Mouse (Mus musculus) midbrain, embryonic 15.5 days (tissue): Measurements from ENCODE around the gene Dbn1. TPM values are rescaled to one million over a fixed set of nuclear protein-coding genes. Genes with fewer than 3 reads are reported as not detected.

Source experiments
- ATAC-seq: fragments of 200-750 bp; cut with Nextera tagmentation; replicated peaks from 2 replicates; pipeline ENCODE4 v1.8.0; 2017; ENCODE audit warnings: moderate TSS enrichment
- H3K27ac ChIP-seq: fragments of 300-500 bp; sonication (generic); 2 replicates; pipeline ENCODE4 v1.5.1; 2015; ENCODE audit warnings: mild to moderate bottlenecking, inconsistent platforms
- H3K27me3 ChIP-seq: fragments of 300-500 bp; sonication (generic); replicated peaks from 2 replicates; pipeline ENCODE4 v1.6.1; 2015; ENCODE audit warnings: inconsistent platforms
- H3K36me3 ChIP-seq: fragments of 300-500 bp; sonication (generic); replicated peaks from 2 replicates; pipeline ENCODE4 v1.6.1; 2015; ENCODE audit warnings: inconsistent platforms
- H3K4me1 ChIP-seq: fragments of 300-500 bp; sonication (generic); 2 replicates; pipeline ENCODE4 v1.6.1; 2015; ENCODE audit warnings: inconsistent platforms
- H3K4me2 ChIP-seq: fragments of 300-500 bp; sonication (generic); 2 replicates; pipeline ENCODE4 v1.6.1; 2015; ENCODE audit warnings: inconsistent platforms, mild to moderate bottlenecking, moderate library complexity
- H3K4me3 ChIP-seq: fragments of 300-500 bp; sonication (generic); 2 replicates; pipeline ENCODE4 v1.5.1; 2015; ENCODE audit warnings: mild to moderate bottlenecking, inconsistent platforms
- H3K9ac ChIP-seq: fragments of 300-500 bp; sonication (generic); 2 replicates; pipeline ENCODE4 v1.6.1; 2015; ENCODE audit warnings: mild to moderate bottlenecking, inconsistent platforms
- H3K9me3 ChIP-seq: fragments of 300-500 bp; sonication (generic); 2 replicates; pipeline ENCODE4 v1.6.1; 2016; ENCODE audit warnings: inconsistent platforms
- WGBS: fragments of 180-500 bp; shearing (Covaris S2); methylation state at CpG from one replicate; pipeline ENCODE4 v1.1.7; 2015; ENCODE audit warnings: mixed read lengths; 5-methylcytosine and 5-hydroxymethylcytosine counted together
- polyA plus RNA-seq: library from polyadenylated mRNA; unstranded; fragments of >200 nt; fragmentation: Nextera tagmentation; extraction: Ambion mirVana; gene quantifications from 2 replicates; pipeline ENCODE4 v1.2.1, GENCODE M21; 2015

Gene Dbn1
- polyA plus RNA-seq, 1 experiment from 2014 or later, result 645 TPM

DNA sequence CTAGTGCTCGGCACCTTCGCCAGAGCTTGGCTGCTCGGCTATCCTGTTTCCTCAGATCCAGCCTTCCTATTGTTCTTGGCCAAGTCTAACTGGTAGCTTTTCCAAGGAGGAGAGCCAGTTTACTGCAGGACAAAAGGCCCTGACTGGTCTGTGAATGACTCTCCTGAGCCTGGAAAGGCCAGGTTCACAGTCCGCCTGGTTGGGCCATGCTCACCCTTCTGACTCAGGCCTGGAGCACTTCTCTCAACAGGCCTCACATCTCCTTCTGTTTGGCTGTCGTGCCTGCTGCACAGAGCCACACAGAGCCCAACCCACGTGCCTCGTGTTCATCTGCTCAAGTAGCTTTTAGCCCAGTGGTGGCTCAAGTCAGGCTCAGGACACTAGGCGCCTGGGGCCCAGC is 34.8 kb upstream of the Dbn1 start:
- Histone ChIP-seq H3K4me3 (no peak overlapping the region), H3K4me2 (no peak overlapping the region), H3K36me3 (no peaks in the 10 kb centered on the region), H3K27me3 (no peaks in the 10 kb centered on the region), H3K9me3 (no peaks in the 10 kb centered on the region), H3K27ac (no peak overlapping the region), H3K4me1 (no peaks in the 10 kb centered on the region), H3K9ac (no peak overlapping the region)
- no peak for ATAC-seq
- WGBS, result 58% methylated on average over 8 of the region's 8 CpGs

DNA sequence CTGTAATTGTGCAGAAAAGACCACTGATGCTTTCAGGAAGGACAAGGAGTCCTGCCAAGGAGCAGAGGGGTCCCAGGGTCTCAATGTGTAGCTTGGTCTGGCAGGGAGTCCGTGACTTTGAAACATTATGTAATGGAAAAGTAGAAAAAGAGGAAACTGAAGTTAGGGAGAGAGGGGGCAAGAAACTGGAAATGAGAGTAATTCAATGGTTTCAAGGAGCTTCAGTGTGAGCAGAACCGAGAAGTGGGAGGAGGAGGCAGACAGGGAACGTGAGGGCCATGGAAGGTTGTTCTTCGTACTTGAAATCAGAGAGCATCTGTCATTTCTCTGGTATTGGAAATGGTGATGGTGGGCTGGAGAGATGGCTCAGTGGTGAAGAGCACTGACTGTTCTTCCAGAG is 31.7 kb upstream of the Dbn1 start:
- Histone ChIP-seq H3K36me3 (no peaks in the 10 kb centered on the region), H3K4me1 (no peaks in the 10 kb centered on the region), H3K9me3 (no peaks in the 10 kb centered on the region), H3K27ac (no peak overlapping the region), H3K27me3 (no peaks in the 10 kb centered on the region), H3K4me2 (no peak overlapping the region), H3K4me3 (no peak overlapping the region), H3K9ac (no peak overlapping the region)
- WGBS, result 80% methylated on average over 4 of the region's 4 CpGs
- ATAC-seq, result no peak

DNA sequence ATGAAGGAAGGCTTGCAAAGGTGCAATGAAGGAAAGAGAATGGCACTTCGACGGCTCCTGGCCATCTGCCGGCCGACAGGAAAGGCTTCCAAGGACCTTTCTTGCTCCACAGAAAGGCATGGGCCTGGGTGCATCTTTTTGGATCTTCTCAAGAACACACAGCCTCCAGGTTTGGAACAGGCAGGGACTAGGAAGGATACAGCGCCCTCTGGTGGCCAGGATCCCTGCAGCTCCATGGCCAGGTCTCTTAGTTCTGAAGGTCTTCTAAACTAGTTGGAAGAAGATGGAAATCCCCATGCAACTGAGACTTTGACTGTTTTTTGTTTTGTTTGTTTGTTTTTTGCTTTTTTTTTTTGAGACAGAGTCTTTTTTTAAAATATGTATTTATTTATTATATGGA is 29.0 kb upstream of the Dbn1 start:
- Histone ChIP-seq H3K36me3 (no peaks in the 10 kb centered on the region), H3K4me3 (no peak overlapping the region), H3K4me1 (peaks cover 12% of the 10 kb centered on the region), H3K27me3 (no peaks in the 10 kb centered on the region), H3K9ac (no peak overlapping the region), H3K27ac (no peak overlapping the region), H3K4me2 (no peak overlapping the region), H3K9me3 (no peaks in the 10 kb centered on the region)
- no peak for ATAC-seq
- WGBS, result 10% methylated on average over 5 of the region's 5 CpGs

DNA sequence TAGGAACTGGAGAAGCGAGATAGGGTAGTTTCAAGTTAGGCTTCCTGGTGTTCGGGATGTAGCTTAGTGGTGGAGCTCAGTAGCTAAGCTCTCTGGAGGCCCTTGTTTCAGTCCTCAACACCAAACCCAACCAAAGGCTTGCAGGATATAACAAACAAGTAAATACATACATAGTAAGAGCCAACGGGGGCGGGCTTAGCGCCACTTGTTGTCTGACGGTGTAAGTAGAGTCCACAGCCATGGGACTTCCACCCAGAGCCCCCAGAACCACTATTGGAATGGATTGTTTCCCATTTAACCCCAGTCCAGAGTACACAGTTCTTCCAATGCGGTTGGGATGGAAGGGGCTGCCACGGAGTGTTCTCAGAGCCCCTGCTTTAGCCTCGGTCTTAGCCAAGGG is 25.9 kb upstream of the Dbn1 start:
- Histone ChIP-seq H3K9ac (0 out of 2 replicates have a peak overlapping the region, but pooled peaks have one; percentile 80), H3K36me3 (0 out of 2 replicates have a peak, but pooled peaks cover 6% of the 10 kb centered on the region), H3K4me3 (peak overlapping the region; percentile 71), H3K4me2 (peak overlapping the region; percentile 87), H3K9me3 (no peaks in the 10 kb centered on the region), H3K27me3 (no peaks in the 10 kb centered on the region), H3K4me1 (peaks cover 30% of the 10 kb centered on the region), H3K27ac (no peak overlapping the region; the same call in 1 of the 2 replicates)
- no peak for ATAC-seq
- 41% methylated on average over 9 of the region's 9 CpGs for WGBS

DNA sequence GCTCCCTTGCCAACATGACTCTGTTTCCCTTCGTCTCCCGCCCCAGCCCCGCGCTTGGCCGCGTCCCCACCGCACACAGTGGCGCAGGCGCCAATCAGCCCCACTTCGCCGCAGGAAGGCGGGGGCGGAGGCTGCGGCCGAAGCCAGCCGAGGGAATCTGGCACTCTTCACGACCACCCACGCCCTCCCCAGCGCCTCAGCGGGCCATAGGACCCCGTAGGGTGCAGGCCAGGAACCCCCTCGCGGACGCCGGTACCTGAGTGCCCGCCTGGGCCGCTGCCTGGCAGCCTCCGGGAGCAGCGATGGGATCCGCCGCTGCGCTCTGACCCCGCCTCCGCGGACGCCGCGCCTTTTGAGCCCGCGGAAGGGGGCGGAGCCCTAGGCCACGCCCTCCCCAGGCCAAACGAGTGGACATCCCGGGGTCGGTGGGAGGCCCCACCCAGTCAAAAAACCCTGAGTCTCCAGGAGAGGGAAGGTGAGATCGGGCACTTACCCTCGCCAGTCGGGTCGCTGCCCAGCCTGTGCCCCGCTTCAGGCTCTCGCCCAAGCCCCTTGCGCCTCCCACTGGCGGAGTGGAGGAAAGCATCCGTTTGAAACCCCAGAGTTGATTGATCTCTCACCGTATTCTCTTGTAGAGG is 25.3 kb upstream of the Dbn1 start, which contains the start of gene Pdlim7:
Pdlim7 (minus strand) TSS at position 566 of the 638 bp plus-strand sequence.
- peak within 1 kb of the TSS; percentile 87 for H3K4me2 ChIP-seq
- peak within 1 kb of the TSS; percentile 80 for H3K9ac ChIP-seq
- under 1% methylated on average over 45 of the region's 55 CpGs for WGBS
- H3K4me3 ChIP-seq, result peak within 1 kb of the TSS; percentile 71
- H3K27ac ChIP-seq, result peak within 1 kb of the TSS; percentile 82
- H3K4me1 ChIP-seq, result peaks cover 30% of the 10 kb centered on the region
- H3K36me3 ChIP-seq, result 0 out of 2 replicates have a peak, but pooled peaks cover 6% of the 10 kb centered on the region
- ATAC-seq, result peak; percentile 79
- H3K27me3 ChIP-seq, result no peaks in the 10 kb centered on the region
- no peaks in the 10 kb centered on the region for H3K9me3 ChIP-seq

DNA sequence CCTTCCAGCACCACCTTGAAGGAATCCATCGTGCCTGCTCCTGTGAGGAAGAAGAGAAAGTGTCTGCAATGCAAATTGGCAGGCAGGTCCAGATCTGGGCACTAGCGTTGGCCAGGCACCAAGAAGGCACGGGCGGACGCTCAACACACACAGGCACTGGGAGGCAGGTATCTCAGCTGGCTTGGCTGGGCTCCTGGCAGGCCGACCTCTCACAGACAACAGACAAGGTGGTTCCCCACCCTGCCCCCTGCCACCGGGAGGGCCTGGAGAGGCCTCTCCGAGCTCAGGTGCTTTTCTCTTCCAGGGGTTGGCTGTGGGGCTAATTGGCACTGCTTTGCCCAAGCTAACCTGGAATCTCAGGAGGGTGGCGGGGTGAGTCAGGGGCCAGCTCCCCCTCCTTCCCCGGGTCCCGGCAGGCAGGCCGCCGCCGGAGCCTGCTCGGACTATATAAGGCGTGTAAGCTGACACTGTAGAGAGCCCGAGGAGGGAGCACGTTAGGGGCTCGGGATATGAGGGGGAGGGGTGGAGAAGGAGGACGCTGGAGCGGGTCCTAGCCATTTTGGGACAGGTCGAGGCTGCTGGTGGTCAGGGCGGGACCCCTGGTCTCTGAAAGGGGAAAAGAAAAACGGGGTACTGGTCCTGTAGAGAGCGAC is 24.6 kb upstream of the Dbn1 start:
- peak overlapping the region; percentile 71 for H3K4me3 ChIP-seq
- peak overlapping the region; percentile 80 for H3K9ac ChIP-seq
- ATAC-seq, result peak; percentile 61
- WGBS, result 1% methylated on average over 25 of the region's 25 CpGs
- peaks cover 30% of the 10 kb centered on the region for H3K4me1 ChIP-seq
- peak overlapping the region; percentile 82 for H3K27ac ChIP-seq
- no peaks in the 10 kb centered on the region for H3K27me3 ChIP-seq
- H3K36me3 ChIP-seq, result peaks cover 7% of the 10 kb centered on the region; the same call in 1 of the 2 replicates
- peak overlapping the region; percentile 87 for H3K4me2 ChIP-seq
- no peaks in the 10 kb centered on the region for H3K9me3 ChIP-seq

DNA sequence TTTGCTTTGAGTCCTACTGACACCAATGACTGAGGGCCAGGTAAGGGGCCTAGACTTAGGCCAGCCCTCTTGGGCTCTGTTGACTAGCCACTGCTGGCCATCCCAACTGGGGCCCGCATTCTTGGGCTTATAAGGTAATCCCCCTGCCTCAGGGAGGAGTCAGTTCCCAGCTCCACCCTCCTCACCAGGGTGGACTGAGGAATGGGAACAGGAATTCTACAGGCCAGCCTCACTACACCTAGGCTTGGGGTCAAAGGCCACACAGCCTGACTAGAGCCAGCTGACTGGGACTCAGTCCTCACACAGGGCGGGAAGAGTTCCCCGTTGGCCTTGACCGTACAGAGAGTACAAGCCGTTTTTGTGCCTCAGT is 23.6 kb upstream of the Dbn1 start:
- peak overlapping the region; percentile 66 for H3K27ac ChIP-seq
- H3K27me3 ChIP-seq, result no peaks in the 10 kb centered on the region
- ATAC-seq, result no peak
- no peaks in the 10 kb centered on the region for H3K9me3 ChIP-seq
- peaks cover 16% of the 10 kb centered on the region for H3K36me3 ChIP-seq
- H3K4me1 ChIP-seq, result peaks cover 30% of the 10 kb centered on the region
- peak overlapping the region; percentile 71; the same call in 1 of the 2 replicates for H3K4me3 ChIP-seq
- H3K9ac ChIP-seq, result peak overlapping the region; percentile 6
- WGBS, result 31% methylated on average over 5 of the region's 5 CpGs
- H3K4me2 ChIP-seq, result peak overlapping the region; percentile 87

DNA sequence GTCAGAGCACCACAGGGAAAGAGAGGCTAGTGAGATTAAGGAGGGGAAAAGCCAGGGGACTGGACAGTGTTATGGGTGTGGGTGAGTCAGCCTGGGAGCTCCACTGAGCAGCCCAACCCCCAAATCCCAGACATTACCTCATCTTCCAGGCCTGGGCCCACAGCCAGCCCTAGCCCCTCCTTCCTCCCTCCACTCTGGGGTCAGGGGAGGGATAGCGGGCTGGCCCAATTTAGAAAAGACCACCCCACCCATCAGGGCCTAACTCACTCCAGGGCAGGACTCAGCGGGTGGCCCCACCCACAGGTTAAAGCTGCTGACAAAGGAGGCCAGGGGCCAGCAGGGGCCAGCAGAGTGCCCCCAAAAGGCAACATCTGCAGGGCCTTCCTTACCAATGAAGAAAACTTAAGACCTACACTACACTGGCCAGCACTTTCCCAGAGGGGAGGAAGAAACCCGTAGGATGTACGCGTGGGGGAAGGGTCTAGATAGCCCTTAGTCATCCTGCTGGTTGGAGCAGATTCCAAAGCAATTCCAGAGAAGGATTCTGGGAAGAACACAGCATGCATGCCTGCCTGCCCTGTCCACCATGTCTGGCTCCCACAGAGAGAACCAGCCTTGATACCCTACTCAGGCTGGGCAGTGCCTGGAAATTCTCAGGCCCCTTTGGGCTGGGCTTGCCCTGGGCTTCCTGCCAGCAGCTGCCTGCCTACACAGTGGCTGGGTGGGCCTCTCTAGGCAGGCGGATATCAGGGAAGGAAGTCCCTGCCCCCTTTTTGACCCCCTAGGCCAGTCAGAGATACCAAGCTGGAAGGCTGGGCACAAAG is 23.0 kb upstream of the Dbn1 start:
- Histone ChIP-seq H3K9ac (peak overlapping the region; percentile 6), H3K4me3 (no peak overlapping the region)
- 11% methylated on average over 6 of the region's 6 CpGs for WGBS

DNA sequence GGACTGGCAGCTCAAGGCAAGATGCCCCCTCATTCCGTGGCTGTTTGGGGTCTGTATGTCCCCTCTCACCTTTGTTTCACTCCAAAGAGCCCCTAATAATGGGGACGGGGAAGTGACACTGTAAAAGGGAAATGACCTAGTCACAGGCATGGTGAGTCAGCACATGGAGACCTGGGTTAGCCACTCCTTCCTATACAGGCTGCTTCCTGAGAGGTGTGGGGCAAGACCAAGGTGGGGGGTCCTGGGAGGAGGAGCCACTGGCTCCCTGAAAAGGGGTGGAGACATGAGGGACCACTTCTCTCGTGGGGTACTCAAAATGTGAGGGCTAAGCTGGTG is 22.4 kb upstream of the Dbn1 start:
- Histone ChIP-seq H3K9me3 (no peaks in the 10 kb centered on the region), H3K9ac (no peak overlapping the region), H3K4me3 (no peak overlapping the region), H3K4me2 (no peak overlapping the region), H3K27ac (0 out of 2 replicates have a peak overlapping the region, but pooled peaks have one; percentile 0), H3K27me3 (no peaks in the 10 kb centered on the region), H3K4me1 (peaks cover 30% of the 10 kb centered on the region), H3K36me3 (peaks cover 26% of the 10 kb centered on the region)
- ATAC-seq, result no peak
- WGBS, result 31% methylated on average over 3 of the region's 3 CpGs

More for the DNA sequence above, 23.0 kb upstream of the Dbn1 start:
- H3K4me1 ChIP-seq, result peaks cover 30% of the 10 kb centered on the region
- ATAC-seq, result peak; percentile 35; the same call in 1 of the 2 replicates
- no peaks in the 10 kb centered on the region for H3K27me3 ChIP-seq
- peak overlapping the region; percentile 66 for H3K27ac ChIP-seq
- peaks cover 21% of the 10 kb centered on the region for H3K36me3 ChIP-seq
- peak overlapping the region; percentile 87 for H3K4me2 ChIP-seq
- no peaks in the 10 kb centered on the region for H3K9me3 ChIP-seq

DNA sequence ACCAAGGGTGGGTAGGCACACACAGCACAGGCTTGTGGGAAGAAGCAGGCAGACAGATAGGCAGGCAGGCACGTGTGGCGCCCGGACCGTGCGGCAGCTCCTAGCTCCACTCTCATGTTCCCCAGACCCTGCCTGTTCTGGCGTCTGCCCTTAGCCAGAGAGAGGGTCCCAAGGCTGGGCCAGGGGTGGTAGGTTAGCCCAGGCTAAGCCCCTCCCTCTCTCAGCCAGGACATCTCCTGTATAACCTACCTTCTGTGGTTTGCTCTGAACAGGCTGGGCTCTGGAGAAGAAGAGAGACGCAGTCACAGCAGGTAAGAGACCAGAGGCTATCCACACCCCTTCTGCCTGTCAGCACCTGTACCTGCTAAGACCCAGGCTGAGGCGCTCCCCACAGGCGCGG is 20.6 kb upstream of the Dbn1 start:
- Histone ChIP-seq H3K27ac (no peak overlapping the region), H3K9me3 (no peaks in the 10 kb centered on the region), H3K27me3 (no peaks in the 10 kb centered on the region), H3K9ac (no peak overlapping the region), H3K36me3 (peaks cover 40% of the 10 kb centered on the region), H3K4me1 (peaks cover 26% of the 10 kb centered on the region), H3K4me2 (no peak overlapping the region), H3K4me3 (no peak overlapping the region)
- ATAC-seq, result no peak
- 92% methylated on average over 10 of the region's 10 CpGs for WGBS

DNA sequence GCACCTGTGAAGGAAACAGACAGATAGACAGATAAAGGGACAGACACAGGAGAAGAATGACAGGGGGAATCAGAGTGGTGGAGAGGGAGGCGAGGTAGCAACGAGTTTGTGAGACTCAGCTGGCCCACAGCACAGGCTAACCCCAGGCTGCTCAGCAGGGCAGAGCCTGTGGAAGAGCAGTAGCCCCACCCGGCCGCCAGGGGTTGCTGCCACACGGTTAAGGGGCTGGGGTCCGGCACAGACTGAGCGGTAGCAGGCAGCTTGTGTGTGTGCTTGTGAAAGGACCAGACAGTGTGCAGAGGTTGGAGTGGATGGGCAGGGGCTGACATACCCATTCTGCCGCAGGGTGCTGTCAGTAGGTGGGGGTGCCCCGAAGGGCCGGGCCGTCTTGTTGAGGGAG is 20.0 kb upstream of the Dbn1 start:
- H3K9ac ChIP-seq, result no peak overlapping the region
- H3K4me1 ChIP-seq, result peaks cover 26% of the 10 kb centered on the region
- no peak overlapping the region for H3K4me3 ChIP-seq
- no peaks in the 10 kb centered on the region for H3K27me3 ChIP-seq
- H3K4me2 ChIP-seq, result no peak overlapping the region
- H3K27ac ChIP-seq, result no peak overlapping the region
- peaks cover 40% of the 10 kb centered on the region for H3K36me3 ChIP-seq
- no peak for ATAC-seq
- no peaks in the 10 kb centered on the region for H3K9me3 ChIP-seq
- WGBS, result 64% methylated on average over 11 of the region's 11 CpGs

DNA sequence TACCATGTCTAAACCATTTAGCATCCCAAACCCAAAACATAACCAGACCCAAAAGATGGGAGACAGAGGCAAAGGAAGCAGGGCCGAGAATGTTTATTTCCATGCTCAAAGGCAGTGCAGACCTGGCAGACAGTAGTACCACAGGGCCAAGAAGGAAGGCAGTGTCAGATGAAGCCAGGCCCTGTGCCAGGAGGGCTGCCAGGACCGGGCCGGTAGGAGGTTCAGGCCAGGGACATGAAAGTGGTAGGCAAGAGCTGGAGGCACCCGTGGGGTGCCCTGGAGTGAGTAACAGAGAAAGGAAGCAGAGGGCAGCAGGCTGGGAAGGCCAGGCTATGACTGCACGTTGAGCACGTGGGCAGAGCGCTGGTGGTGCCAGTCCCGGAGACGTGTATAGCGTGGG is 18.8 kb upstream of the Dbn1 start:
- H3K4me2 ChIP-seq, result no peak overlapping the region
- no peaks in the 10 kb centered on the region for H3K27me3 ChIP-seq
- peaks cover 40% of the 10 kb centered on the region for H3K36me3 ChIP-seq
- no peak for ATAC-seq
- H3K4me3 ChIP-seq, result no peak overlapping the region
- H3K9ac ChIP-seq, result no peak overlapping the region
- WGBS, result 93% methylated on average over 10 of the region's 10 CpGs
- H3K27ac ChIP-seq, result no peak overlapping the region
- H3K9me3 ChIP-seq, result no peaks in the 10 kb centered on the region
- H3K4me1 ChIP-seq, result peaks cover 16% of the 10 kb centered on the region
